Mouse (Mus musculus): ENCODE measurements around the gene Nol9. TPM values are rescaled to one million over a fixed set of nuclear protein-coding genes. Genes with fewer than 3 reads are reported as not detected.

Nol9 gene
- 6.1 and 7.7 TPM in 2 replicates for total RNA-seq (2014; rRNA removed)
- polyA plus RNA-seq (2012; rRNA removed): 9.8 and 12.3 TPM in 2 replicates

DNA sequence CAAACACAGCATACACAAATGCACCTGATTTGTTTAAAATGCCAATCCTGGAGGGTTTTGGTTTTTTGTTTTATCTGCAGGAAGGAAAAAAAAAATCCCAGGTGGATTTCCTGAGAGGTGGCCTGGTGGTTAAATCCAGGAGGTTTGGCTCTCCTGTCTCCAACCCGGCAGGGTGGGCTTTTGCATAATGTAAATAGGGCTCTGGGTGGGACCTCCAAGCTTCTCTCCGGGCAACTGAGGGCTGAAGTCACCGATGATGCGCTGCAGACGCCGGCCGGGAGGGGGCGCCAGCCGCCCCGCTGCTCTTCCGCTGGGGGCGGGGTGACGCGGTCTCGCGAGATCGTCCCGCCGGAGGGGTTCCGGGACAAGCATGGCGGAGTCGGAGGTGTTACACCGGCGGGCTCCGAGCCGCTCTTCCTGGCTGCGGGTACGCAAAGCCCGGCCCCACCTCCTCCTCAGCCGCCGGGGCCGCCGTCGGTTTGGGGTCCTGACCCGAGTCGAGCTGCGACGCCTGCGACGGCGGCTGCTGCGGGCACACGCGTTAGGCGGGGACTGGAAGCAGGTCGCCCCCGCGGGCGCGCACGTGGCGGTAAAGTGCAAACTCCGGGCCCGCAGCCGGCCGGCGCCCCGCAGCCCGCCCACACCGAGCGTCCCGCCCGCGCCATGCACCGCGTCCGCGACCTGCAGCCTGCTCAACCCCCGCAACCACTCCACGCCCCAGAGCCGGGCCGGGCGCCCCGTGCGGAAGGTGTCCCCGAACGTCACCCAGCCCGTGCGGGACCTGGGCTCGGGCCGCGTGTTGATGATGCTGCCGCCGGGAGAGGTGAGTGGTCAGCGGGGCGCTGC, at the start of gene Nol9:
Gene Nol9, plus strand, starts transcription at position 337 of the 846 bp plus-strand sequence.
- peaks cover 5% of the 10 kb centered on the region for H3K36me3 ChIP-seq (ENCODE audit: control insufficient read depth, insufficient read depth, low read length)
- peaks cover 21% of the 10 kb centered on the region for H3K79me2 ChIP-seq (ENCODE audit: control insufficient read depth, insufficient read depth, low read length)
- peak within 1 kb of the TSS; percentile 97 for H3K9ac ChIP-seq (ENCODE audit: low read depth, low read length)
- peak within 1 kb of the TSS; percentile 2; the same call in 1 of the 2 replicates for H3K27ac ChIP-seq (replicated peaks; ENCODE audit: insufficient read depth, low read depth, low read length)
- peak; percentile 54 for DNase-seq (ENCODE audit: extremely low read depth, low read depth, low spot score)
- peak within 1 kb of the TSS; percentile 97 for H3K4me3 ChIP-seq (ENCODE audit: insufficient read depth, low read depth, low read length)
- under 1% methylated on average over 81 of the region's 86 CpGs for WGBS
- peaks cover 7% of the 10 kb centered on the region; the same call in 1 of the 2 replicates for H3K4me1 ChIP-seq (ENCODE audit: control insufficient read depth, insufficient read depth, low read length)
- no peaks in the 10 kb centered on the region for H3K27me3 ChIP-seq (ENCODE audit: control insufficient read depth, insufficient read depth, low read length)
- TF ChIP-seq POLR2A (IDR thresholded peaks at IDR 0.05; ENCODE audit: extremely low read depth, insufficient read depth, low read length) (peak; percentile 72; the same call in 1 of the 2 replicates), CTCF (IDR thresholded peaks at IDR 0.05; ENCODE audit: low read depth, low read length) (peak; percentile 90)

DNA sequence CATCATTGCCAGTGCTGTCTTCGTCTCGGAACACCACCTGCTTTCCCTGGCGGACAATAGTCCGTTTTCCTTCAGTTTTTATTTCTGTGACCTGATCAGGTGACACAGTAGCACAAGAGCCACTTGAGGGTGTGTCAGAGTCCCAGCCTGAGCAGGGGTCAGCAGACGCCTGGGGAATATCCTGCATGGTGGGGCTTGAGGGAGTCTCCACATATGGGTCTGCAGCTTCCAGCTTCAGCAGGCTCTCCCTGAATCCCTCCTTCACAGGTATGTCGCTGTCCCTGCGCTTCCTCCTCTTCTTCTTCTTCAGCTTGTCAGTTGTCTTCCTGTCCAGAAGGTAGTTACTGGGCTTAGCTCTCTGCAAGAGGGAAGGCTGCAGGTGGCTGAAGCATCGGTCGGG, 47.0 kb upstream of the Nol9 start:
- H3K9ac ChIP-seq (ENCODE audit: low read depth, low read length): no peak overlapping the region
- DNase-seq (ENCODE audit: extremely low read depth, low read depth, low spot score): no peak
- 95% methylated on average over 9 of the region's 9 CpGs for WGBS
- H3K27ac ChIP-seq (replicated peaks; ENCODE audit: insufficient read depth, low read depth, low read length): no peak overlapping the region
- TF ChIP-seq POLR2A (IDR thresholded peaks at IDR 0.05; ENCODE audit: extremely low read depth, insufficient read depth, low read length): no peak
- TF ChIP-seq CTCF (IDR thresholded peaks at IDR 0.05; ENCODE audit: low read depth, low read length): no peak
- H3K4me3 ChIP-seq (ENCODE audit: insufficient read depth, low read depth, low read length): no peak overlapping the region
- no peaks in the 10 kb centered on the region for H3K27me3 ChIP-seq (ENCODE audit: control insufficient read depth, insufficient read depth, low read length)
- peaks cover 16% of the 10 kb centered on the region; the same call in 1 of the 2 replicates for H3K79me2 ChIP-seq (ENCODE audit: control insufficient read depth, insufficient read depth, low read length)
- H3K4me1 ChIP-seq (ENCODE audit: control insufficient read depth, insufficient read depth, low read length): peaks cover 7% of the 10 kb centered on the region
- no peaks in the 10 kb centered on the region; the same call in 1 of the 2 replicates for H3K36me3 ChIP-seq (ENCODE audit: control insufficient read depth, insufficient read depth, low read length)

DNA sequence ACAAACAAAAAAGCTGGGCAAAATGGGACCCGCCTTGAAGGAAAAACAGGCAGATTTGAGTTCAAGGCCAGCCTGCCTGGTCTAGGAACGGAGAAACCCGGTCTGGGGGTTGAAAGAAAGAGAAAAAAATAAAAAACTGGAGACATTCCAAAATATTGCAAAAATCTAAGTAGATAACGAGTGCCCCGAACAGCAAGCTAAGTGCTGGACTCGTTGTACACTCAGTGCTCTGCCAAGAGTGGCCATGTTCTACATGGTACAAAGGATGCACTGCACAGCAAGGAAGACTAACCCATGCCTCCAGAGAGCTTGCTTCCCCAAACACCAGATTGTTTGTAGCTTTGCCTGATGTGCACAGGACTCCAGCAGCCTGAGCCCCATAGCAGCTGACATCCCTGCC, 46.1 kb upstream of the Nol9 start:
- Histone ChIP-seq H3K9ac (ENCODE audit: low read depth, low read length) (no peak overlapping the region), H3K79me2 (ENCODE audit: control insufficient read depth, insufficient read depth, low read length) (peaks cover 14% of the 10 kb centered on the region; the same call in 1 of the 2 replicates), H3K27me3 (ENCODE audit: control insufficient read depth, insufficient read depth, low read length) (no peaks in the 10 kb centered on the region), H3K4me1 (ENCODE audit: control insufficient read depth, insufficient read depth, low read length) (peaks cover 4% of the 10 kb centered on the region), H3K4me3 (ENCODE audit: insufficient read depth, low read depth, low read length) (no peak overlapping the region), H3K27ac (replicated peaks; ENCODE audit: insufficient read depth, low read depth, low read length) (no peak overlapping the region), H3K36me3 (ENCODE audit: control insufficient read depth, insufficient read depth, low read length) (no peaks in the 10 kb centered on the region; the same call in 1 of the 2 replicates)
- WGBS: 29% methylated on average over 6 of the region's 6 CpGs
- no peak for DNase-seq (ENCODE audit: extremely low read depth, low read depth, low spot score)
- no peak for TF ChIP-seq POLR2A (IDR thresholded peaks at IDR 0.05; ENCODE audit: extremely low read depth, insufficient read depth, low read length)
- TF ChIP-seq CTCF (IDR thresholded peaks at IDR 0.05; ENCODE audit: low read depth, low read length): no peak

DNA sequence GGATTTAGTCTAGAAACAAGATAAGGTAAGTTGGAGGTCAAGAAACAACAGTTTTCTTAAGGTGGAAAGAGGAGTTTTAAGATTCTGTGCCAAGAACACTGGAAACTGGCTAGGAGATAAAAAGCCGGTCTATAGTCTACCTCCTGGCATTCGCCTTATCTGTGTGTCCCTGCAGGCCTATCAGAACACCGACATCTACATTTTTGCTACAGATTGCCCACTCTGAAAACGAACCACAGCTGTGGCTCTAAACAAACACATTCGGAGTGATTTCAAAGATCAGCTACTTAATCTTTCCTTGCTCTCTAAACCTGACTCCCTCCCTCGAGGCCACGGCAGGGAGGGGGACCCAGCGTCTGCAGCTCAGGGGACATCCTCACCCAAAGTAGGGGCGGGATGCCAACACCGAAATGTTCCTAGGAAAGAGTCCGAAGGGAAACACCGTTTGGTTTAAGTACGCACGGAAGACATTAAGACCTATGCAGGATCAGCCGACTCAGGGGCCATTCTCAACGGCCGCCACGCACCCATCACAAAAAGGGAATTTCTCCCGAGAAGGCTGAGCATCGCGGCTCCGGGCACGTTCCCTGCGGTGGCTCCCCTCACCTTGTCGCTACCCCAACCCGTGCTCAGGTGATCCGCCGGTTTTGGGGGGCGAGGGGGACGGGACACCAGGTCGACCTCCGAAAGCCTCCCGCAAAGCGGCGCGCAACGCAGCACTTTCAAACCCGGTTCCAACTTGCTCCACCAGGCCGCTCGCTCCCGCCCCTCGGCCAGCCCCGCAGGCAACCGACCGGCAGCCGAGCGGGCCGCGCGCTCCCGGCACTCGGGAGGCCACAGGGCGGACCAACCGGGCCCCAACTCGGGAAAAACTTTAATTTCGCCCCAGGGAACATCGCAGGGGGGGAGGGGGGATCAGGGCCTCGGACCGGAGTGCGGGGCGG, 44.6 kb upstream of the Nol9 start:
- H3K4me1 ChIP-seq (ENCODE audit: control insufficient read depth, insufficient read depth, low read length): no peaks in the 10 kb centered on the region
- peak overlapping the region; percentile 91 for H3K9ac ChIP-seq (ENCODE audit: low read depth, low read length)
- 0 out of 2 replicates have a peak, but pooled peaks cover 7% of the 10 kb centered on the region for H3K79me2 ChIP-seq (ENCODE audit: control insufficient read depth, insufficient read depth, low read length)
- WGBS: 13% methylated on average over 60 of the region's 61 CpGs
- DNase-seq (ENCODE audit: extremely low read depth, low read depth, low spot score): no peak
- H3K27ac ChIP-seq (replicated peaks; ENCODE audit: insufficient read depth, low read depth, low read length): no peak overlapping the region
- TF ChIP-seq POLR2A (IDR thresholded peaks at IDR 0.05; ENCODE audit: extremely low read depth, insufficient read depth, low read length) (no peak), CTCF (IDR thresholded peaks at IDR 0.05; ENCODE audit: low read depth, low read length) (no peak)
- H3K27me3 ChIP-seq (ENCODE audit: control insufficient read depth, insufficient read depth, low read length): no peaks in the 10 kb centered on the region
- H3K4me3 ChIP-seq (ENCODE audit: insufficient read depth, low read depth, low read length): peak overlapping the region; percentile 93
- no peaks in the 10 kb centered on the region; the same call in 1 of the 2 replicates for H3K36me3 ChIP-seq (ENCODE audit: control insufficient read depth, insufficient read depth, low read length)

GRCm38 (mm10) chr4:151995371-151996172, 43.5 kb upstream of the Nol9 start:
- H3K4me1 ChIP-seq (ENCODE audit: control insufficient read depth, insufficient read depth, low read length): no peaks in the 10 kb centered on the region
- 0 out of 2 replicates have a peak, but pooled peaks cover 7% of the 10 kb centered on the region for H3K79me2 ChIP-seq (ENCODE audit: control insufficient read depth, insufficient read depth, low read length)
- WGBS: under 1% methylated on average over 80 of the region's 111 CpGs
- TF ChIP-seq CTCF (IDR thresholded peaks at IDR 0.05; ENCODE audit: low read depth, low read length) (no peak), POLR2A (IDR thresholded peaks at IDR 0.05; ENCODE audit: extremely low read depth, insufficient read depth, low read length) (0 out of 2 replicates have a peak, but pooled peaks have one; percentile 40)
- H3K27me3 ChIP-seq (ENCODE audit: control insufficient read depth, insufficient read depth, low read length): no peaks in the 10 kb centered on the region
- H3K36me3 ChIP-seq (ENCODE audit: control insufficient read depth, insufficient read depth, low read length): no peaks in the 10 kb centered on the region; the same call in 1 of the 2 replicates
- peak overlapping the region; percentile 91 for H3K9ac ChIP-seq (ENCODE audit: low read depth, low read length)
- peak overlapping the region; percentile 93 for H3K4me3 ChIP-seq (ENCODE audit: insufficient read depth, low read depth, low read length)
- DNase-seq (ENCODE audit: extremely low read depth, low read depth, low spot score): no peak
- peak overlapping the region; percentile 37; the same call in 1 of the 2 replicates for H3K27ac ChIP-seq (replicated peaks; ENCODE audit: insufficient read depth, low read depth, low read length)
